Mouse (Mus musculus) neural tube, embryonic 13.5 days (tissue): Measurements from ENCODE around the gene Trim30c. TPM values are rescaled to one million over a fixed set of nuclear protein-coding genes. Genes with fewer than 3 reads are reported as not detected.
"Not testable (repeated sequence)": the region's sequence is repeated elsewhere in the genome, so short reads cannot be mapped to it uniquely, and the experiment has no call there.

Experiments
- ATAC-seq: fragments of 200-750 bp; cut with Nextera tagmentation; 2 replicates; pipeline ENCODE4 v1.8.0; 2017; ENCODE audit warnings: low read depth, mild to moderate bottlenecking, moderate TSS enrichment, moderate library complexity
- H3K27ac ChIP-seq: fragments of 300-500 bp; sonication (generic); replicated peaks from 2 replicates; pipeline ENCODE4 v1.5.1; 2015; ENCODE audit warnings: moderate library complexity, mild to moderate bottlenecking, inconsistent platforms
- H3K27me3 ChIP-seq: fragments of 300-500 bp; sonication (generic); 2 replicates; pipeline ENCODE4 v1.6.1; 2015; ENCODE audit warnings: mild to moderate bottlenecking, inconsistent platforms
- H3K36me3 ChIP-seq: fragments of 300-500 bp; sonication (generic); 2 replicates; pipeline ENCODE4 v1.6.1; 2015; ENCODE audit warnings: mild to moderate bottlenecking, inconsistent platforms
- H3K4me1 ChIP-seq: fragments of 300-500 bp; sonication (generic); replicated peaks from 2 replicates; pipeline ENCODE4 v1.6.1; 2015; ENCODE audit warnings: inconsistent platforms
- H3K4me2 ChIP-seq: fragments of 300-500 bp; sonication (generic); 2 replicates; pipeline ENCODE4 v1.6.1; 2015; ENCODE audit warnings: inconsistent platforms, mild to moderate bottlenecking, moderate library complexity
- H3K4me3 ChIP-seq: fragments of 300-500 bp; sonication (generic); 2 replicates; pipeline ENCODE4 v1.5.1; 2015; ENCODE audit warnings: mild to moderate bottlenecking, inconsistent platforms
- H3K9ac ChIP-seq: fragments of 300-500 bp; sonication (generic); 2 replicates; pipeline ENCODE4 v1.6.1; 2015; ENCODE audit warnings: moderate library complexity, mild to moderate bottlenecking, inconsistent platforms
- H3K9me3 ChIP-seq: fragments of 300-500 bp; sonication (generic); 2 replicates; pipeline ENCODE4 v1.6.1; 2016; ENCODE audit warnings: inconsistent platforms
- WGBS: fragments of 180-500 bp; shearing (Covaris S2); methylation state at CpG from one replicate; pipeline ENCODE4 v1.1.7; 2015; 5-methylcytosine and 5-hydroxymethylcytosine counted together
- polyA plus RNA-seq: library from polyadenylated mRNA; unstranded; fragments of >200 nt; fragmentation: Nextera tagmentation; extraction: Ambion mirVana; gene quantifications from 2 replicates; pipeline ENCODE4 v1.2.1, GENCODE M21; 2015

Trim30c gene
- polyA plus RNA-seq, 1 experiment from 2014 or later: 0.25 TPM

GRCm38 (mm10) chr7:104335547-104335946 lies 65.1 kb downstream of the Trim30c start:
- H3K4me1 ChIP-seq, H3K4me2 ChIP-seq, H3K9me3 ChIP-seq, H3K27ac ChIP-seq, H3K4me3 ChIP-seq, H3K27me3 ChIP-seq, H3K9ac ChIP-seq, ATAC-seq, H3K36me3 ChIP-seq: not testable (repeated sequence)
- WGBS: 93% methylated on average over 3 of the region's 3 CpGs

Other genes with a start within 250 kb of the Trim30c start
- not detected in 2 replicates for gene Olfm5, start 236.0 kb downstream of the Trim30c start, polyA plus RNA-seq
- gene Olfr648, start 217.4 kb downstream of the Trim30c start, polyA plus RNA-seq: 0.23 and 0.25 TPM in 2 replicates
- not detected in 2 replicates for gene Olfr649, start 204.9 kb downstream of the Trim30c start, polyA plus RNA-seq
- 0.47 and 0.83 TPM in 2 replicates for gene Trim6, start 182.0 kb downstream of the Trim30c start, polyA plus RNA-seq
- gene Trim34a, start 156.4 kb downstream of the Trim30c start, polyA plus RNA-seq: 0.84 TPM in 2 replicates
- gene Trim5, start 112.7 kb downstream of the Trim30c start, polyA plus RNA-seq: 0.08 and 0.14 TPM in 2 replicates
- 2.3 and 3.1 TPM in 2 replicates for gene Trim12a, start 85.4 kb downstream of the Trim30c start, polyA plus RNA-seq
- gene Trim34b, start 71.4 kb downstream of the Trim30c start, polyA plus RNA-seq: not detected in 2 replicates
- 1.2 and 1.4 TPM in 2 replicates for gene Trim12c, start 47.5 kb downstream of the Trim30c start, polyA plus RNA-seq
- not detected in 2 replicates for gene Trim30b, start 31.0 kb downstream of the Trim30c start, polyA plus RNA-seq
- gene Trim30a, start 64.4 kb upstream of the Trim30c start, polyA plus RNA-seq: 0.92 and 0.93 TPM in 2 replicates
- 0.08 and 0.28 TPM in 2 replicates for gene Trim30d, start 107.0 kb upstream of the Trim30c start, polyA plus RNA-seq
- gene Olfr651, start 149.3 kb upstream of the Trim30c start, polyA plus RNA-seq: not detected in 2 replicates
- gene Olfr652, start 160.1 kb upstream of the Trim30c start, polyA plus RNA-seq: not detected in 2 replicates
- gene Olfr653, start 176.5 kb upstream of the Trim30c start, polyA plus RNA-seq: not detected in 2 replicates
- not detected in 2 replicates for gene Olfr654, start 186.2 kb upstream of the Trim30c start, polyA plus RNA-seq
- not detected in 2 replicates for gene Olfr655, start 200.9 kb upstream of the Trim30c start, polyA plus RNA-seq
- gene Olfr656, start 213.1 kb upstream of the Trim30c start, polyA plus RNA-seq: not detected in 2 replicates
- gene Olfr657, start 224.0 kb upstream of the Trim30c start, polyA plus RNA-seq: not detected in 2 replicates
- gene Olfr658, start 246.5 kb upstream of the Trim30c start, polyA plus RNA-seq: 0.12 TPM in 1 of 2 replicates, not detected in the other